50 mouse cellular contexts compared by ENCODE assay signal in the genomic region with DNA sequence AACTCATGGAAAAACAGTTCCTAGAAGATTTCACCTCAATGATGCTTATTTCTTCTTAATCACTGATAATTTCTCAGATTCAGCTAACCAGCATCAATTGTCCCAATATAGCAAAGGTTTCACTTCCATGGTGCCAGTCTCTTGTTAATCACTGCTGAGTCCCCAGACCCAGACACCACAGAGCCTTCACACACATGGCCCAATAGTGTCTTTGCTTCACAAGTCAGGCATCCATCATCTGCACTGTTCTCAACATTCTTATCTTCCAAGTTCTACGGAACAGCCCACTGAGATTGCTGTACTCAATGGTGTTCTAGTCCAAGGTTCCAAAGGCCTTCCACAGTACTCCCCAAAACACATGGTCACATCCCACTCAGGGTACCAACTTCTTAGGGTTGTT. TPM values are rescaled to one million over a fixed set of nuclear protein-coding genes. Genes with fewer than 3 reads are reported as not detected.
"Had no signal": no experiment of that assay in that cellular context is flagged by ENCODE, and none has a peak within 500 bp of the region (broad histone marks: within the 10 kb centered on the region; RNA-seq: fewer than 3 reads in every experiment).

A gene (plus strand): TSS at position 301 of the 400 bp plus-strand sequence.

- H3K9me3 ChIP-seq: heart, embryonic 12.5 days; heart, embryonic 13.5 days; heart, embryonic 15.5 days; hindbrain, embryonic 12.5 days; hindbrain, embryonic 13.5 days; hindbrain, embryonic 15.5 days; intestine, embryonic 15.5 days; kidney, embryonic 15.5 days had no signal

- H3K36me3 ChIP-seq: heart, embryonic 12.5 days; heart, embryonic 13.5 days; heart, embryonic 15.5 days; hindbrain, embryonic 10.5 days; hindbrain, embryonic 12.5 days; hindbrain, embryonic 13.5 days; hindbrain, embryonic 15.5 days; intestine, embryonic 15.5 days; kidney, embryonic 15.5 days had no signal

- H3K27ac ChIP-seq: heart, embryonic 13.5 days; heart, embryonic 15.5 days; hindbrain, embryonic 10.5 days; hindbrain, embryonic 12.5 days; hindbrain, embryonic 13.5 days; hindbrain, embryonic 14.5 days; hindbrain, embryonic 15.5 days; hindbrain, postnatal 0 days; intestine, embryonic 15.5 days; kidney, embryonic 15.5 days; kidney, postnatal 0 days; layer of hippocampus, adult 2 months; left cerebral cortex, adult 2 months had no signal

- H3K4me1 ChIP-seq: heart, embryonic 12.5 days; heart, embryonic 13.5 days; heart, embryonic 15.5 days; hindbrain, embryonic 10.5 days; hindbrain, embryonic 12.5 days; hindbrain, embryonic 13.5 days; hindbrain, embryonic 15.5 days; intestine, embryonic 15.5 days; kidney, embryonic 15.5 days had no signal

- H3K27me3 ChIP-seq: heart, embryonic 12.5 days; heart, embryonic 13.5 days; heart, embryonic 15.5 days; hindbrain, embryonic 12.5 days; hindbrain, embryonic 13.5 days; hindbrain, embryonic 15.5 days; intestine, embryonic 15.5 days; kidney, embryonic 15.5 days had no signal

- H3K9ac ChIP-seq: heart, embryonic 12.5 days; heart, embryonic 13.5 days; heart, embryonic 15.5 days; hindbrain, embryonic 12.5 days; hindbrain, embryonic 13.5 days; hindbrain, embryonic 14.5 days; hindbrain, embryonic 15.5 days; intestine, embryonic 15.5 days; kidney, embryonic 15.5 days had no signal

- DNase-seq: heart, postnatal 10 days; heart, postnatal 14 days; heart, postnatal 36 days; heart, postnatal 4 days; kidney, adult 11 months; kidney, adult 18-20 months; kidney, adult 2 months; kidney, adult 8-10 months; kidney, adult 9 months; kidney, postnatal 14 days; kidney, postnatal 25 days; kidney, postnatal 36 days; kidney, postnatal 4 days; layer of hippocampus, adult 9-11 months; layer of hippocampus, postnatal 36 days had no signal

- H3K4me2 ChIP-seq: heart, embryonic 11.5 days; heart, embryonic 12.5 days; heart, embryonic 13.5 days; heart, embryonic 15.5 days; hindbrain, embryonic 12.5 days; hindbrain, embryonic 13.5 days; hindbrain, embryonic 14.5 days; hindbrain, embryonic 15.5 days; intestine, embryonic 15.5 days; kidney, embryonic 15.5 days had no signal

- H3K4me3 ChIP-seq: heart, embryonic 12.5 days; heart, embryonic 13.5 days; heart, embryonic 15.5 days; hindbrain, embryonic 10.5 days; hindbrain, embryonic 12.5 days; hindbrain, embryonic 13.5 days; hindbrain, embryonic 15.5 days; intestine, embryonic 15.5 days; kidney, embryonic 15.5 days; layer of hippocampus, adult 2 months; left cerebral cortex, adult 2 months had no signal

- ATAC-seq: hindbrain, embryonic 16.5 days; hindbrain, postnatal 0 days; inflammation-experienced regulatory T-cells, adult 6 months; intestine, embryonic 15.5 days; intestine, embryonic 16.5 days; intestine, postnatal 0 days had no signal

RNA-seq across cellular contexts. Expression of the gene that starts here (rescaled TPM):
- total RNA-seq: heart, postnatal 10 days; heart, postnatal 14 days; heart, postnatal 25 days; heart, postnatal 36 days; heart, postnatal 4 days; hematopoietic stem cell, adult 5-6 weeks; hindbrain, postnatal 0 days; layer of hippocampus, adult 18-20 months; layer of hippocampus, adult 2 months; layer of hippocampus, adult 8-10 months; layer of hippocampus, postnatal 10 days; layer of hippocampus, postnatal 14 days; layer of hippocampus, postnatal 25 days; layer of hippocampus, postnatal 36 days; left cerebral cortex, adult 18-20 months; left cerebral cortex, adult 2 months had no signal
- polyA plus RNA-seq: heart, embryonic 11.5 days; heart, embryonic 12.5 days; heart, embryonic 13.5 days; heart, embryonic 14.5 days; heart, embryonic 15.5 days; heart, embryonic 16.5 days; heart, postnatal 0 days; hindbrain, embryonic 10.5 days; hindbrain, embryonic 11.5 days; hindbrain, embryonic 12.5 days; hindbrain, embryonic 13.5 days; hindbrain, embryonic 14.5 days; hindbrain, embryonic 15.5 days; hindbrain, embryonic 16.5 days; hindbrain, postnatal 0 days; inflammation-experienced regulatory T-cells, adult 6 months; intestine, embryonic 14.5 days; intestine, embryonic 15.5 days; intestine, embryonic 16.5 days; intestine, postnatal 0 days; kidney, adult 2 months; kidney, embryonic 14.5 days; kidney, embryonic 15.5 days; kidney, embryonic 16.5 days; kidney, postnatal 0 days; large intestine, adult 2 months had no signal
